Mouse (Mus musculus) left cerebral cortex, postnatal 14 days (tissue): ENCODE data around the gene Gtf2h1. TPM values are rescaled to one million over a fixed set of nuclear protein-coding genes. Genes with fewer than 3 reads are reported as not detected.
"Not testable (repeated sequence)": the region's sequence is repeated elsewhere in the genome, so short reads cannot be mapped to it uniquely, and the experiment has no call there.

Source experiments
- DNase-seq, 2 experiments: peaks; one replicate each; pipeline ENCODE4 v3.0.0; 2021 to 2022; ENCODE audit warnings: low spot score in 2 of 2, mixed read lengths in 1 of 2
- intact Hi-C: fragments of 180-260 bp; cut with DNase I; formaldehyde crosslinking; loops from one replicate; pipeline ENCODE4 v1.15.1; 2025
- long read RNA-seq, 2 experiments: library from polyadenylated mRNA; stranded (forward); transcript quantifications; one replicate each; pipeline ENCODE4 v2.0.0; 2021
- total RNA-seq, 2 experiments: library from RNA; stranded (reverse); gene quantifications; 2 replicates each; pipeline ENCODE4 v1.2.3; 2021

Gene Gtf2h1
- 10 to 100 TPM; 37.0 to 39.3 TPM for total RNA-seq
- long read RNA-seq, experiment 1, transcript Gtf2h1-201 (15 exons, 2,736 nt), result major isoform, 42 of 51 reads
- long read RNA-seq, experiment 1, partial matches to known transcripts, result 2 of 51 reads
- long read RNA-seq, experiment 1, other reads (novel, unspliced or antisense), result 7 of 51 reads
- long read RNA-seq, experiment 2, transcript Gtf2h1-201 (15 exons, 2,736 nt), result major isoform, 27 of 33 reads
- long read RNA-seq, experiment 2, partial matches to known transcripts, result 3 of 33 reads
- long read RNA-seq, experiment 2, other reads (novel, unspliced or antisense), result 3 of 33 reads

GRCm38 (mm10) chr7:46795287-46796205 is at the start of gene Gtf2h1, which contains the start of gene Hps5:
TSS of gene Gtf2h1 (plus strand) at chr7:46796103.
TSS of gene Hps5 (minus strand) at chr7:46796064.
- peak; percentile 95 to 97 for DNase-seq
- intact Hi-C loops, result no loop called here

DNA sequence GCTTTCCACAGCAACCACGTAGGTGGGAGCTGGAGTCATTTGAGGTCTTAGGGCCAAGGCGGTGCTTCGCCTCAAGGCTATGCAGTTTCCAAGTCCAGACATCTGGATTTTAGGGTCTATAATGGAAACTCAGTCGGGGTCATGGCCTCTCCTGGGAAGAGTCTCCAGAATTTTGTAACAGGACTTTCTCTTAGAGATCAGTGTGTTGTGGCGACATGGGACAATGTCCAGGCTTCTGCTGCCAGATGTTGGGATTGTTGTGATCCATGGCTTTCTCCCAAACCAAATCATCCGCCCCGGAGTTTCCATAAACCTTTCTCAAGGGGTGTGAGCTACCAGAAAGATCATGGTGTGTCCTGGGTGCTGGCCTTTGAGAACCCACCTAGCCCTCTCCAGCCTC is 49.5 kb upstream of the Gtf2h1 start:
- no peak for DNase-seq
- intact Hi-C loops, result no loop called here

DNA sequence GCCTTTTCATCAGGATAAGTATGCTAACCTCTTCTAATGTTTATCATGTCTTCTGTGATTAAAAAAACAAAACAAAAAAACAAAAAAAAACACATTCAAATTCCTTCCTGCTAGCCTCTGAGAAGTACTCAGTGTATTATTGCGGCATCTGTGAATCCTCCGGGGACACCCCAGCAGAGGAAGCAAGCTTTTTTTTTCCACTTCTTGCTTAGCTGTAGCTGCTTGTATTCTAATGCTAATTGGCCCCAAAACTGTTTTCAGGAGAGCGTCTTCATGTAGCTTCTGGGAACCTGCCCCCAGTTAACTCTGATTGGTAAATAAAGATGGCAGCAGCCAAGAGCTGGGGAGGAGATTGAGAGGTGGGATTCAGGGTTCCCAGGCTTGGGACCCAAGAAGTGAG is 47.4 kb upstream of the Gtf2h1 start:
- intact Hi-C loops, result no loop called here

DNA sequence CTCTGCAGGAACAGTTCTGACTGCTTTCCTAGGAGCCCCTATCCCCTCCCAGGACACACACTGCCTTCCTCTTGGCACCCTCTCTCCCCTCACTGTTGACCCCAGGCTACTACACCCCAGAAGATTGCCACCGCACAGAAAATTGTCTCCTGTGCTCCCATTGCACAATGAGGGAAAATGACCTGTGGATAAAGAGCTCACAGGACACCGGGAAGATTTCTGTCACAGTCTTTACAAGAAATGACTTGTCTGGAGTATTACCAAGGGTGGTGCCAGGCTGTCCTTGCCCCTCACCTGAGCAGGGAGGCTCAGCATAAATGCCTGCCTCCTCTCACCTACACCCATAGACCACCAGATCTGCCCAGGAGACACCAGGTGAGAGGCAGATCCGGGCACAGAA is 44.4 kb upstream of the Gtf2h1 start, which contains the start of gene Saa2:
Gene Saa2, plus strand, starts transcription at position 301 of the 400 bp plus-strand sequence.
- no peak for DNase-seq
- intact Hi-C loops, result no loop called here

More for the DNA sequence above, 47.4 kb upstream of the Gtf2h1 start:
- DNase-seq, result no peak

DNA sequence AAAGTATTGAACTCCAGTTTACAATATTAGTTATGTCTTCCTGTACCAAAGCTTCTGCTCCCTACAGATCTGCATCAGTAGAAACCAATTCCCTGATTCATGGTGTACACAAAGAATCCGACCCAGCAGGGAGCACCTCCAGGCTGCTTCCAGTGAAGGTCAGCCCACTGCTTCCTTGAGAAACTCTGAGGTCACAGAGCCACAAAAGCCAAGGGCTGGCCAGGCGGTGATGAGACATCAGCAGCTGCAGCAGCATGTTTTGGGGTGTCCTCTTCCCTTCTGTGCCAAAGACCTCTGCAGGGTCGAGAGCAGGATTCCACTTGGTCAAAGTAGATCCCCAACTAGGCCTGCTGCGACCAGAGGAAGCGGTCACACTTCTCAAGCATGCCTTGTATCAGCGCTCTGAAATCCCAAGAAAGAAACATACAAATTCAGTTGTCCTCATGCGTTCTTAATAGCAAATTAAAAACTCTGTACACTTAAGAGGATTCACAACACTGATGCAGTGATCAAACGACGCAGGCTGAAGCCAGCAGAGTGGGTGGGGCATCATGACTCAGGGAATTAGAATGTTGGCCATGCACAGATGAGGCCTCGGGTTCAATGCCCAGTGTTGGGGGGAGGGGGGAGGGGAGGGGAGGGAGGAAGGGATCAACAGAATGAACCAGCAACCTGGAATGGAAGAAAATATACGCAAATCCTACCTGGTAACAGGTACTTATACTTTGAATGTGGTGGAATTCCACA is 34.7 kb upstream of the Gtf2h1 start:
- DNase-seq, result no peak
- intact Hi-C loops, result no loop called here

DNA sequence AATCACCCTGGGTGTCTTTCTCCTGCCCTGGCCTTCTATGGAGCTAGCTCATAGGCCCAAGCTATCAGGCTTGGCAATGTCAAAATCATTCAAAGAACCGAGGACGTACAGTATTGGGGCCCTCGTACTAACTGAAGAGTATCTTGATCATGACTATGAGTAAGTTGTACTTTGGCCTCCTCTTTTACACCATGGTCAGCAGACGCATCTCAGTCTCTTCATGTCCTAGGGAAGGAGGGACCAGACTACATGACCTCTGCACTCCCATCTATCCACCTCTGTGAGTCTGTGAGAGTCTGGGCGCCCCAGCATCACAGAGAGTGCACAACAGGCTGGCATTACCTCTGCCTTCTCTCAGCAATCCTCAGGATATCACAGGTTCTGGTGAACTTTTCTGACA is 33.3 kb upstream of the Gtf2h1 start:
- no peak for DNase-seq
- intact Hi-C loops, result no loop called here

GRCm38 (mm10) chr7:46764672-46765071 is 31.2 kb upstream of the Gtf2h1 start:
- DNase-seq, result no peak
- intact Hi-C loops, result no loop called here

DNA sequence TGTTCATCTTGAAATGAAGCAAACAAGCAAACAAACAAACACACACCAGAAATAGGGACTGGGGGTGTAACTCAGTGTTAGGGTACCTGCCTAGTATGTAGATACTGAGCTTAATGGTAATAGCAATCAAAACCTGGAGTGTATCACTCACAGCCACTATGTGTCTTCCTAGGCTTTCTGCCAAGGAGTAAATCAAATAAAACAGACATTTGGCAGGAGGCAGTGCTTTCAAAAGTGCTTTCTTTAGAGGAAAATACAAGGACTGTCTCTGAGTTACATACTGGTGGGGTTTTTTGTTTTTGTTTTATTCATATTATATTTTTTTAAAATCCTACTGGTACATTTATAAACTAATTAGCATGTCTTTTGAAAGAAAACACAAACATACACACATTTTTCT is 28.5 kb upstream of the Gtf2h1 start:
- intact Hi-C loops, result no loop called here
- DNase-seq, result no peak

DNA sequence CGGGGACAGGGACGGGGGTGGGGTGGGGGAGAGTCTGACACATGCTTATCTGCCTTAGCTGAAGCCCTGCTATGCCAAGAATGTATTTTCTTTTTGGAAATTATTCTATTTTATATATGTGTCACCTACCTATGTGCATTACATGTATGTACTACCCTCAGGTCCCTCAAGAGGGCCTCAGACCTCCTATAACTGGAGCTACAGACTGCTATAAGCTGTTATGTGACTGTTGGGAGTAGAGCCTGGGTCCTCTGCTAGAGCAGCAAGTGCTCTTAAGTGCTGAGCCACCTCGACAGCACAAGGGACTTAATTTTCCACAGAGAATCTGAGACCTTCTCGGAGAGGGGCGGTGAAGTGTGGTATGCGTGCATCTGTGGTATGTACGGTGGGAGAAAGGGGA is 27.5 kb upstream of the Gtf2h1 start:
- intact Hi-C loops, result loop anchor here (2.0 kb wide), 1 partner anchor 54 kb away; the partner anchor contains the start of gene Saa3

GRCm38 (mm10) chr7:46770706-46771105 is 25.2 kb upstream of the Gtf2h1 start:
- peak; percentile 37 to 46 for DNase-seq
- intact Hi-C loops, result loop anchor here (5.0 kb wide), 1 partner anchor 128 kb away; no protein-coding TSS in a partner anchor

More for the DNA sequence above, 27.5 kb upstream of the Gtf2h1 start:
- no peak for DNase-seq

DNA sequence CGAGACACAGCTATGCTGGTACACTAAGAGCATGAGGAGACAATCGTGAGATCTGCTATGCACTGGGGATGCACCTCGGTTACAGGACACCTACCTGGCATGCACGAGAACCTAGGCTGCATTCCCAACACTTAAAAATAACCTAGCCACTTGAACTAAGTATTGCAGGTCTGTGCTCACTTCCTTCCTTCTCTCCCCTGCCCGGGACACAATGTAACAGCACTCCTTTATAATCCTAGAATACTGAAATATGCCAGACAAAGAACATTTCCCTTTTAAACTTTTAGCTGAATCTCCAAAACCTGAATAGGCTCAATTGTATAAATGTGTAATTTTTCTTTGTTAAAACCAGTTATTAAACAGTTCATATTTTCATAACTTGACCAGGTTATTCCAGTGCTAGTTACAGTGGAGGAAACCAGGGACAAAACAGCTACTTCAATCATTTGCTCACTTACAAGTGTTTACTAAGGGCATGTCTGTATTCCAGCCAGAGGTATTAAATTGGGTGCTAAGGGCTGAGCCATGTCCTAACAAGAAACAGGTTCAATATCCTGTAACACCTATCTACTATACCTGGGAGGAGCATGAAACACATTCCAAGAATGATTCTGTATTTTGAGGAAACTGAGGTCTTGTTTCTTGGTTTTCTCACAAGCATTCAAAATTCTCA is 6.6 kb upstream of the Gtf2h1 start:
- DNase-seq, result no peak
- intact Hi-C loops, result no loop called here

GRCm38 (mm10) chr7:46793871-46794270 is 2.0 kb upstream of the Gtf2h1 start:
- intact Hi-C loops, result no loop called here

GRCm38 (mm10) chr7:46796206-46796679 is 340 bp downstream of the Gtf2h1 start:
- intact Hi-C loops, result no loop called here
- no peak for DNase-seq

More at GRCm38 (mm10) chr7:46793871-46794270, 2.0 kb upstream of the Gtf2h1 start:
- DNase-seq, result no peak

DNA sequence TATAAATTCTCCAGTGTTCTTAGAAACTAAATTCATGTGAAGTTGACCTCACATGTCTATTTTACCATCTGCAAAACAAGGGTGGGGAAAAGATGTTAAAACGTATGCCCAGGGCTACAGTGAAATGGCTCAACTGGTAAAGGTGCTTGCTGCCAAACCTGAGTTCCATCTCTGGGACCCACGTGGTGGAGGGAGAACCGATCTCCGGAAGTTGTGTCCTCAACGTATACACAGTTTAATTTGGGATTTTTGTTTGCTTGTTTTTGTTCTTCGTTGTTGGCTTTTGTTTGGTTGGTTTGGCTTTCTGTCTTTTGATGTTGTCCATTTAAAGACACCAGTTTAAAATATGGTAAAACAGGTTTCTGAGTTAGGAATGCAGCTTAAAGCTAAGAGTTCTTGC is 876 bp downstream of the Gtf2h1 start:
- DNase-seq, result no peak
- intact Hi-C loops, result no loop called here

- no peak for DNase-seq
- intact Hi-C loops, result no loop called here
These were observed 14.4 kb downstream of the Gtf2h1 start for GRCm38 (mm10) chr7:46810325-46810724.

GRCm38 (mm10) chr7:46814012-46814411 is 18.1 kb downstream of the Gtf2h1 start:
- no peak for DNase-seq
- intact Hi-C loops, result no loop called here

- intact Hi-C loops, DNase-seq: not testable (repeated sequence)
These were observed 25.2 kb downstream of the Gtf2h1 start for GRCm38 (mm10) chr7:46820876-46821632.
